Mouse (Mus musculus): ENCODE data around the gene Gm28035. TPM values are rescaled to one million over a fixed set of nuclear protein-coding genes. Genes with fewer than 3 reads are reported as not detected.

The Gm28035 gene
- total and polyA plus RNA-seq, 2 experiments from 2014 or later = 0.12 to 13.9 TPM

DNA sequence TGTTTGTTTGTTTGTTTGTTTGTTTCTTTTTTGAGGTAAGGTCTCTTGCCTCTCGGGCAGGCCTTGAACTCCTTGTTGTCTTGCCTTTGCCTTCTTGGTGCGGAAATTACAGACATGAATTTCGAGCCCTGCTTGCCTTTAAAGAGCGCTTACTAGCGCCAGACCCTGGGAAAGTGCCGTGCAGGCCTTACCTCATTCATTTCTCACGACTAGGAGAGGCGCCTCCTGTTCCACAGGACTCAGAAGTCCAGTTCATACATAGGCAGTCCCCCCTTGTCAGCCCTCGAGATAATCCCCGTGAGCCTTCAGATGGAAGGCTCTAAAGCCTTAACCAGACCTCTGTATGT, 46.6 kb downstream of the Gm28035 start:
- H3K27ac ChIP-seq (ENCODE audit: low read depth) = no peak overlapping the region
- TF ChIP-seq CTCF (IDR thresholded peaks at IDR 0.05; ENCODE audit: low read depth) = no peak
- TF ChIP-seq EP300 (IDR thresholded peaks at IDR 0.05; ENCODE audit: low read depth) = no peak
- DNase-seq (ENCODE audit: low spot score) (no peak), ATAC-seq (ENCODE audit: insufficient read depth, low read depth) (no peak)
- 2% methylated on average over 10 of the region's 10 CpGs for WGBS
- peaks cover 7% of the 10 kb centered on the region; the same call in 1 of the 2 replicates for H3K36me3 ChIP-seq (replicated peaks; ENCODE audit: control insufficient read depth, insufficient read depth, low read length)
- peak overlapping the region; percentile 84 for H3K4me3 ChIP-seq (ENCODE audit: low read depth, low read length)
- no peaks in the 10 kb centered on the region for H3K27me3 ChIP-seq (ENCODE audit: control insufficient read depth, insufficient read depth, low read length)
- peak overlapping the region; percentile 84 for H3K4me2 ChIP-seq (ENCODE audit: low read depth, low read length)
- peaks cover 9% of the 10 kb centered on the region; the same call in 1 of the 2 replicates for H3K4me1 ChIP-seq (ENCODE audit: control insufficient read depth, insufficient read depth)
- no peaks in the 10 kb centered on the region for H3K9me3 ChIP-seq (replicated peaks; ENCODE audit: control insufficient read depth, low read length)
- peak overlapping the region; percentile 67 for H3K9ac ChIP-seq (replicated peaks; ENCODE audit: low read depth, low read length)

- ATAC-seq (ENCODE audit: insufficient read depth, low read depth) (no peak), DNase-seq (ENCODE audit: low spot score) (peak; percentile 8)
- Histone ChIP-seq H3K9ac (replicated peaks; ENCODE audit: low read depth, low read length) (no peak overlapping the region), H3K9me3 (replicated peaks; ENCODE audit: control insufficient read depth, low read length) (no peaks in the 10 kb centered on the region), H3K4me2 (ENCODE audit: low read depth, low read length) (no peak overlapping the region), H3K27ac (ENCODE audit: low read depth) (no peak overlapping the region), H3K36me3 (replicated peaks; ENCODE audit: control insufficient read depth, insufficient read depth, low read length) (peaks cover 66% of the 10 kb centered on the region), H3K27me3 (ENCODE audit: control insufficient read depth, insufficient read depth, low read length) (no peaks in the 10 kb centered on the region), H3K4me1 (ENCODE audit: control insufficient read depth, insufficient read depth) (0 out of 2 replicates have a peak, but pooled peaks cover 2% of the 10 kb centered on the region), H3K4me3 (ENCODE audit: low read depth, low read length) (no peak overlapping the region)
- no peak for TF ChIP-seq EP300 (IDR thresholded peaks at IDR 0.05; ENCODE audit: low read depth)
- peak; percentile 44 for TF ChIP-seq CTCF (IDR thresholded peaks at IDR 0.05; ENCODE audit: low read depth)
- WGBS = 70% methylated on average over 3 of the region's 3 CpGs
Observed at GRCm38 (mm10) chr2:30299525-30299924, 59.2 kb downstream of the Gm28035 start.

- DNase-seq (ENCODE audit: low spot score) (no peak), ATAC-seq (ENCODE audit: insufficient read depth, low read depth) (no peak)
- Histone ChIP-seq H3K9ac (replicated peaks; ENCODE audit: low read depth, low read length) (no peak overlapping the region), H3K36me3 (replicated peaks; ENCODE audit: control insufficient read depth, insufficient read depth, low read length) (peaks cover 71% of the 10 kb centered on the region), H3K4me3 (ENCODE audit: low read depth, low read length) (no peak overlapping the region), H3K27ac (ENCODE audit: low read depth) (no peak overlapping the region), H3K27me3 (ENCODE audit: control insufficient read depth, insufficient read depth, low read length) (no peaks in the 10 kb centered on the region), H3K9me3 (replicated peaks; ENCODE audit: control insufficient read depth, low read length) (no peaks in the 10 kb centered on the region), H3K4me1 (ENCODE audit: control insufficient read depth, insufficient read depth) (no peaks in the 10 kb centered on the region), H3K4me2 (ENCODE audit: low read depth, low read length) (no peak overlapping the region)
- TF ChIP-seq EP300 (IDR thresholded peaks at IDR 0.05; ENCODE audit: low read depth) = no peak
- TF ChIP-seq CTCF (IDR thresholded peaks at IDR 0.05; ENCODE audit: low read depth) = no peak
- WGBS = 78% methylated on average over 5 of the region's 5 CpGs
Observed at GRCm38 (mm10) chr2:30299966-30300365, 59.6 kb downstream of the Gm28035 start.

DNA sequence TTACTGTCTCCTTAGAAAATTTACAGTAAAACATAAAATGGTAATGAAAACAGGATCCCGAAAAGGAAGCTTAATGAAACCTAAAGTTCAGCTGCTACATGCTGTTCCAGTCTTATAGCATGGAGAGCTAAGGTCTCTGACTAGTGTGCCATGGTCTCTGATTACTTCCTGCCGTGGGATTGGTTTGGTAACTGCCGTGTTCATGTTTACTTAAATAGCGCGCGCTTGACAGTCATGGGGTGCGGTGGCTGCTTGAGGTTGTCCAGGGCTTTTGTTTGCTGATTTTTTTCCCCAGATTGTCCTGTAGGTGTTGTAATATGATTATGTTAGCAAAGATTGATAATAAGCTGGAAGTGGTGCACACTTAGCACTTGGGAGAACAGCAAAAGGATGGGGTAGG, 65.7 kb downstream of the Gm28035 start:
- Histone ChIP-seq H3K27me3 (ENCODE audit: control insufficient read depth, insufficient read depth, low read length) (no peaks in the 10 kb centered on the region), H3K9me3 (replicated peaks; ENCODE audit: control insufficient read depth, low read length) (no peaks in the 10 kb centered on the region), H3K4me1 (ENCODE audit: control insufficient read depth, insufficient read depth) (no peaks in the 10 kb centered on the region), H3K4me3 (ENCODE audit: low read depth, low read length) (no peak overlapping the region), H3K27ac (ENCODE audit: low read depth) (no peak overlapping the region), H3K36me3 (replicated peaks; ENCODE audit: control insufficient read depth, insufficient read depth, low read length) (peaks cover 100% of the 10 kb centered on the region), H3K9ac (replicated peaks; ENCODE audit: low read depth, low read length) (no peak overlapping the region), H3K4me2 (ENCODE audit: low read depth, low read length) (no peak overlapping the region)
- 91% methylated on average over 7 of the region's 7 CpGs for WGBS
- ATAC-seq (ENCODE audit: insufficient read depth, low read depth) = no peak
- TF ChIP-seq EP300 (IDR thresholded peaks at IDR 0.05; ENCODE audit: low read depth) (no peak), CTCF (IDR thresholded peaks at IDR 0.05; ENCODE audit: low read depth) (no peak)
- no peak for DNase-seq (ENCODE audit: low spot score)

GRCm38 (mm10) chr2:30309351-30309750, 69.0 kb downstream of the Gm28035 start:
- H3K4me1 ChIP-seq (ENCODE audit: control insufficient read depth, insufficient read depth) = no peaks in the 10 kb centered on the region
- no peak overlapping the region for H3K9ac ChIP-seq (replicated peaks; ENCODE audit: low read depth, low read length)
- H3K4me2 ChIP-seq (ENCODE audit: low read depth, low read length) = no peak overlapping the region
- no peak overlapping the region for H3K4me3 ChIP-seq (ENCODE audit: low read depth, low read length)
- H3K36me3 ChIP-seq (replicated peaks; ENCODE audit: control insufficient read depth, insufficient read depth, low read length) = peaks cover 97% of the 10 kb centered on the region
- H3K27me3 ChIP-seq (ENCODE audit: control insufficient read depth, insufficient read depth, low read length) = no peaks in the 10 kb centered on the region
- TF ChIP-seq CTCF (IDR thresholded peaks at IDR 0.05; ENCODE audit: low read depth) (no peak), EP300 (IDR thresholded peaks at IDR 0.05; ENCODE audit: low read depth) (no peak)
- no peak for ATAC-seq (ENCODE audit: insufficient read depth, low read depth)
- WGBS = 82% methylated on average over 3 of the region's 3 CpGs
- DNase-seq (ENCODE audit: low spot score) = no peak
- H3K9me3 ChIP-seq (replicated peaks; ENCODE audit: control insufficient read depth, low read length) = no peaks in the 10 kb centered on the region
- no peak overlapping the region for H3K27ac ChIP-seq (ENCODE audit: low read depth)

GRCm38 (mm10) chr2:30311481-30311880, 71.1 kb downstream of the Gm28035 start:
- Histone ChIP-seq H3K9me3 (replicated peaks; ENCODE audit: control insufficient read depth, low read length) (no peaks in the 10 kb centered on the region), H3K36me3 (replicated peaks; ENCODE audit: control insufficient read depth, insufficient read depth, low read length) (peaks cover 97% of the 10 kb centered on the region), H3K9ac (replicated peaks; ENCODE audit: low read depth, low read length) (no peak overlapping the region), H3K27me3 (ENCODE audit: control insufficient read depth, insufficient read depth, low read length) (no peaks in the 10 kb centered on the region), H3K27ac (ENCODE audit: low read depth) (no peak overlapping the region), H3K4me2 (ENCODE audit: low read depth, low read length) (no peak overlapping the region), H3K4me3 (ENCODE audit: low read depth, low read length) (no peak overlapping the region), H3K4me1 (ENCODE audit: control insufficient read depth, insufficient read depth) (no peaks in the 10 kb centered on the region)
- ATAC-seq (ENCODE audit: insufficient read depth, low read depth) (no peak), DNase-seq (ENCODE audit: low spot score) (no peak)
- TF ChIP-seq CTCF (IDR thresholded peaks at IDR 0.05; ENCODE audit: low read depth) = no peak
- no peak for TF ChIP-seq EP300 (IDR thresholded peaks at IDR 0.05; ENCODE audit: low read depth)
- 86% methylated on average over 2 of the region's 2 CpGs for WGBS

Measured in heart, postnatal 0 days (tissue).